Mouse (Mus musculus) megakaryocyte, embryonic 14.5 days (primary cell): ENCODE measurements at regions not wholly inside any gene's neighbourhood (a gene's known extent, or its start where the extent isn't known, plus 50 kb on each side); places are given as distances from the start of the nearest gene placed in this dataset.
"Not testable (repeated sequence)": the region's sequence is repeated elsewhere in the genome, so short reads cannot be mapped to it uniquely, and the experiment has no call there.

ENCODE experiments used
- FLI1 ChIP-seq: IDR thresholded peaks from 2 replicates; pipeline ENCODE4 v1.6.1; 2012; ENCODE audit warnings: low read length, inconsistent platforms, mixed read lengths
- GATA1 ChIP-seq: IDR thresholded peaks from 3 replicates; pipeline ENCODE4 v1.6.1; 2012; ENCODE audit warnings: mixed read lengths, low read length, inconsistent platforms, borderline replicate concordance

- not testable (repeated sequence) for TF ChIP-seq GATA1, FLI1
These were observed 135.9 kb upstream of the Abcb5 start for GRCm38 (mm10) chr12:119102106-119102505.
